Mouse (Mus musculus) adrenal gland, adult 18-20 months (tissue): ENCODE results near the gene Npepl1. TPM values are rescaled to one million over a fixed set of nuclear protein-coding genes. Genes with fewer than 3 reads are reported as not detected.
A peak's percentile ranks its signal among the peaks of the same experiment; 100 is the strongest.

Source experiments
- DNase-seq, 2 experiments: peaks; one replicate each; pipeline ENCODE4 v3.0.0; 2021 to 2022; ENCODE audit warnings: low spot score in 2 of 2
- long read RNA-seq, 2 experiments: library from polyadenylated mRNA; stranded (forward); transcript quantifications; one replicate each; pipeline ENCODE4 v2.0.0; 2021
- total RNA-seq, 2 experiments: library from RNA; stranded (reverse); gene quantifications; 1 replicate in 1 of 2; 2 replicates in 1 of 2; pipeline ENCODE4 v1.2.3; 2021

Gene Npepl1
- 10 to 100 TPM; 56.1 to 60.8 TPM for total RNA-seq
- long read RNA-seq, experiment 1, transcript Npepl1-201 (12 exons, 2,467 nt) = major isoform, 109 of 144 reads
- long read RNA-seq, experiment 1, partial matches to known transcripts = 3 of 144 reads
- long read RNA-seq, experiment 1, other reads (novel, unspliced or antisense) = 32 of 144 reads
- long read RNA-seq, experiment 2, transcript Npepl1-201 (12 exons, 2,467 nt) = major isoform, 247 of 295 reads
- long read RNA-seq, experiment 2, partial matches to known transcripts = 7 of 295 reads
- long read RNA-seq, experiment 2, other reads (novel, unspliced or antisense) = 41 of 295 reads

DNA sequence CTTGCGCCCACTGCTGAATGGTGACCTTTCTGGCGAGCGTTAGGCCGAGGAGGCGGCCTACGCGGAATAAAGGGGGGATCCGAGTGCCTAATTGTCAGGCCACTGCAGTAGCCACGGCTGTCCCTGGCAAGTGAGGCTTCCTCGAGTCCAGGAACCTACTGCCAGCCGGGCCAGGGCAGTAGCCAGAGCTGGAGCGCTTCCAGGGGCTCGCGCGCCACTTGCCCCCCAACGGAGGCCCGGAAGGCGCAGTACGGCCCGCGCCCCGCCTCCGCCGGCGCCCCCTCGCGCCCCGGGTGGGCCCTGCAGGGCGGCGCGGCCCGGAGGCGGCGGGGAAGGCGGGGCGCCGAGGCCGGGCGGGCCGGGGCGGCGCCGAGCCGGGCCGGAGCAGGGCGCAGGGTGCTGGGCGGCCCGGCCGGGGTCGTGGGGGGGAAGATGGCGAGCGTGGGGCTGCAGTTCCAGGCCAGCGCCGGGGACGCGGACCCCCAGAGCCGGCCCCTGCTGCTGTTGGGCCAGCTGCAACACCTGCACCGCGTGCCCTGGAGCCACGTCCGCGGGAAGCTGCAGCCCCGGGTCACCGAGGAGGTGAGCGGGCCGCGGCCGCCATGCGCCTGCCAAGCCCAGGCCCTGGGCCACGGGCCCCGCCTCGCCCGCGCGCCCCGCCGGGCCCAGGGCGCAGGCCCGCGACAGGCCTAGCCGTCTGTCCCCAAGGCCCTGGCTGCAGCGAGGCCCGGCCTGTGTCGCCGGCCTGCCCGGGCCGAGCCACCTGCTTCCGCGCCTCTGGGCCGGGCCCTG is at the start of gene Npepl1:
Npepl1 (plus strand) TSS at position 359 of the 792 bp plus-strand sequence.
- peak; percentile 77 to 82 for DNase-seq

DNA sequence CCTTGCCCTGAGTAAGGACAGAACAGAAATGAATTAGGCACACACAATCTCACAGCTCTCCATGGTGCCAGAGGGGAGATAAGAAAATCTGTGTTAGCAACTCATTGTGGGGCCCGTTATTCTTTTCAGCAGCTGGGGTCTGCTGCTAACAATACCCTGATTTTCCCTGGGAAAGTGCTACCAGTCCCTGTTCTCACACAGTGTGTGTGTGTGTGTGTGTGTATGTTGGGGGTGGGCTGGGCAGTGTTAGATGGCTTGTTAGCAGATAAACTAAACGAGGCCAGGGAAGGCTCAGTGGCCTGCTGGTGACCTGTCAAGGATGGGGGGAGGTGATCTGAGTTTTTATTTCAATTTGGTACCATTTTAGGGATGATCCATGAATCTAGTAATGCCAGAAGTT is 48.9 kb upstream of the Npepl1 start:
- DNase-seq = no peak

DNA sequence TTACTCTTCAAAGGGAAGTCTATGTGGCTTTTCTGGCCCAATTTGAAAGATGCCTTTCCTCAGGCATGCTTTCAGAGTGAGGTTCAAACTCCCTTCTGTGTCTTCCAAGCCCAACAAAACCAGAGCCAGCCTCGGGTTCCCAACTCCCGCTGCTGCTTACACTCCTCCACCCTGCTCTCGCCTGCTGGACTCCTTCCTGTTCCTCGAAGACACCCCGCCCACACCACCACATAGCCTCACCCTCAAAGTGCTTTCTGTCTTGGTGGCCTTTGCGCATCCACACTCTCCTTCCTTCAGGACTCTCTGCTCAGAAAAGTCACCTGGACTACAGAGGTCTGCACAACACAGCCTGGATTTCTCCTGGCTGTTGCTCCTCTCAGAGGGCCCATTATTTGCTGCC is 47.1 kb upstream of the Npepl1 start:
- peak in 1 of 2 experiments; percentile 18 for DNase-seq

DNA sequence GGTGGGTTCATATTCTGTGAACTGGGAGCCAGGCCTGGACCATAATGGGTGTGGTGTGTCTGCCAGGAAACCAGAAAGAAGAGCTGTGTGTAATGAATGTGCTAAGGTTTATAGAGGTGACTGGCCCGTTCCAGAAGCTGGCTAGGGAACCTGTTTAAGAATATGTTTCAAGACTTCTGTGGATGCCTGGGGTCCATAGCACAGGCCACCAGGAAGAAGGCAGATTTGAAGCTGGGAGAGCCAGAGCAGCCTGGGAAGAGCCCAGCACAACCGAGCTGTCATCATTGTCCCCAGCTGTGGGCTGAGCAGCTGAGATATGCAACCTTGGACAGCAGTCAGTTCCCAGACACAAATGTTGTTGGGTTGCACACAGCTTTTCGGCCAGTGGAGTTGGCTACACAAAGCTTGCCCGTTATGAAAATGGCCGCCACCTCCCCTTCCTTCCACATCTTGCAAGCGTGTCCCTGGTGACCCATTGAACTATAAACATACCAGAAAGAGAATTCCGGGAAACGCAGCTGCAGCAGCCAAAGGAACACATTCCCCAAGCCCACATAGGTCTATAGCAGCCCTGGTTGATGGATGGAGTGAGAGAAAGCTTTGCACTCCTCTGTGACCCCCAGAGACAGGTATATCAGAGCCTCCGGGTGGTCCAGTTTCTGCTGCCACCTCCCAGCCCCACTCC is 46.5 kb upstream of the Npepl1 start:
- no peak for DNase-seq

DNA sequence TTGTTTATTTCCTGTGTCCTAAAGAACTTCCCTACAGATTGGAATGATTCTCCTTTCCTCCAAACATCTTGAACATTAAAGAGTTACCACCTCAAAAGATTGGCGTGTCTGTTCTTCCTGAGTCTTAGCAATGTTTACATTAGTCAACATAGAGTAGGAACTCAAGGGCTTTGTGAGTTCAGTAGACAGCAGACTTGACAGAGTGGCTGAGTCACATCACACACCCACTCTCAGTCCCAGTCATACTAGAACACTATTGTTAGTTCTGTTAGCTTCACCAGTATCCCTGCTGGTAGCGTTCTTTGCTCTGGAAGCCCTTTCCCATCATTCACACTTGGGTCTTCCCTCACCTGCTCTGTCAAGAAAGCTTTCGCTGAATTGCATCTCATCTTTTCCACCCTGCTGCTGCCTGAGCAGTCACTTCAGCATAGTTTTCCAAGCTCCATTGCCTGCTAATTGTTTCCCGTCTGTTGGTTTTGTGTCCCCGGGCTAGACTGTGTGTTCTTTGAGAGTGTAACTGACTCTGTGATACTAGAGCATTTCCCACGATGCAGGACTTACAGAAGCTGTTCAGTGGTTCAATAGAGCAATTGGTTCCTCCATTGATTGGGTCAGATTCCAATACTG is 42.2 kb upstream of the Npepl1 start:
- no peak for DNase-seq

DNA sequence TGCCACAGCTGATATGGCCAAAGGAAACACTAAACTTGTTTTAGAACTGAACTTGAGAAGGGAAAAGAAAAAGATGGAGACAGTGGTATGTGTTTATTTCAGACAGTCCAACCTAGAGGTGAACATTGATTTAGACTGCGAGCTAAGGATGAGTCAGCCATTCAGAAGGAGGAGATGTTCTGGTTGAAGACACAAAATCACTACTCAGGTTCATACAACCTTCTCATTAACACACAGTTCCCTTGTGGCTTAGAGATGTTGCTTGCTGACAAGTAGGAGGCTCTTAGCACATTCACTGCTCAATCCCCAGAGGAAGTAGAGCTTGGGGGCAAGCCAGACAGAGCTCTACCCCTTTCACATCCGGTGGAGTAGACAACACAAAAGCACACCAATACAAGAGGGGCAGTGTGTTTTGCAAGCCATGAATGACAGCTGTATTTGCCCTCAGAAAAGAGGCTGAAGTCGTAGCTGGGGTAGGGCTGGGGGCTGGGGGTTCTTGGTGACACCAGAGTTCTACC is 40.6 kb upstream of the Npepl1 start:
- DNase-seq = no peak

DNA sequence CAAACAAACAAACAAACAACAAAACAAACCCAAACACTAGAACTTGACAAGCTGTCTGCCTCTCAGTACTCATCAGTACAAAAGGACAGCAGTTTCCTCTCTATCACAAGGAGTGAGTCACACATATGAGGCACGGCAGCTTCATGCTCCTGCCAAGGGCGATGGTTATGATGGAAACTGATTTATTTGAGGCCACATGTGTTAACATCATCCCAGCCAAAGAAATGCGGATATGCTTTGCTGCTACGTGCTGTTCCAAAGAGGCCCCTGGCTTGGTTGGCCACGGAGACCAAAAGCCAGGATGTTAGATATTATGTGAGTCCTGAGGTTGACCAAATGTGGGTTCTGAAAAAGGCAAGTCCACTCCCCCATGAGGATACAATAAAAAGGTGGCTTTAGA is 38.7 kb upstream of the Npepl1 start:
- peak in 1 of 2 experiments; percentile 21 for DNase-seq

DNA sequence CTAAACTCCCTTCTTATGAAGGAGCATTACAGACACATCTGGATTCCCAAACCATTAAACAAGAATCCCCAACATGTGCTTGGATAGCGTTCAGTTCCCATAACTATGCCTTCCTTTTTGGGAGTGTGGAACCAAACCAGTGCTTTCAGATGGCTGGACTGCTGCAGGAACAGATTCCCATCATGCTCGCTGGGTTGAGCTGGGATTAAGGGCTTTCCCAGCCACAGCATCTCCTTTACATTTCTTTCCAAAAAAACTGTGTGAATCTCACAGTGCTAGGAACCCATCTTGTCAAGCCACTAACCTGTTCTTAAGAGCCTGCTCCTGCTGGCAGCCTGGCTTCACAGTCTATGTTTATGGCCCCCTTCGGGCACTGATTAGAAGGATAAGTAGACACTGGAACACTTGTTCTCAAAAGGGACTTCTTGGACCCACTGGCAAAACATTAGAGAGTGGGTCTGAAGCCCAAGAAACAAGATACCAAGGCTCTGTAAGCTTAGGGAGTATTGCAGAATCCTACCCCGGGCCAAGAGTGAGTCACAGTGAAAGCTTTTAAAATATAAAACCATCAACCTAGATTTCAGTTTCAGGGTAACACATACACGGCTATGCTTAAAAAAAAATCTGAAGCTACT is 36.9 kb upstream of the Npepl1 start:
- no peak for DNase-seq

DNA sequence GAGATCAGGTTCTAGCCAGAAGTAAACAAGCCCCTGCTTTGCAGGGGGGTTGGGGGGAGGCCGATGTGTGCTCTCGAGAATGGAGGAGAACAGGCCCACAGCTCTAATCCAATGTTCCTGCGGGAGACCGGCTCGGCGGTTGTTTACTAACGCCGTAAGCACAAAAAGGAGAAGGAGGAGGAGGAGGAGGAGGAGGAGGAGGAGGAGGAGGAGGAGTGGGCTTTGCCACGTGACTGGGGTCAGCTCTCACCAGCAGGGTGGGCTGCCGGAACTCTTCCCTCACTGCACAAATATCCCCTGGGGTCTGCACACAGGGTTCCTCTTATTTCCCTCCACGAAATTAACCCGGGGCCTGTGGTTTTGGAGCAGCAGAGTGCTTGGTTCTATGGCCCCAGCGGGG is 35.5 kb upstream of the Npepl1 start:
- DNase-seq = no peak

DNA sequence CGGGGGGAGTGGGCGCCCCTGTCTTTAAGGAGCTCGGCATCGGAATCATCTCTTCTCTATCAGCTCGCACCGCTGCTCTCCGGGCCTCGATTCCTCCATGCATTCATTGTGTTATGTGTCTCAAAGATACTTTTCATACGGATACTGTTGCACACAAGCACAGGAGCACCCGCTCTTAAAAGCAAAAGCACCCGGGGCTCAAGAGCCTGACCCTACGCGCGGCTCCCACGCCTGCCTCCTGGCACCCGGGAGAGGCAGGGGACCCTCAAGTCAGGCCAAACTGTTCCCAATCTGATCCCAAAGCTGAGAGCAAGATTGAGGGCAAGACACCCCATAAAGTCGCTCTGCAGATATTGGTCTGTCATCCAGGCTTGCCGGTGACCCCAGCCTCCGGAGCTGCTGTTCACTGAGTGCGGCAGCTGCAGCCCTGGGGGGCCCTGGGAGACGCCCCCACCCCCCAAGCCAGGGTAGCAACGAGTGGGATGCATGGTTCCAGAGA is 35.0 kb upstream of the Npepl1 start:
- peak in 1 of 2 experiments; percentile 29 for DNase-seq

DNA sequence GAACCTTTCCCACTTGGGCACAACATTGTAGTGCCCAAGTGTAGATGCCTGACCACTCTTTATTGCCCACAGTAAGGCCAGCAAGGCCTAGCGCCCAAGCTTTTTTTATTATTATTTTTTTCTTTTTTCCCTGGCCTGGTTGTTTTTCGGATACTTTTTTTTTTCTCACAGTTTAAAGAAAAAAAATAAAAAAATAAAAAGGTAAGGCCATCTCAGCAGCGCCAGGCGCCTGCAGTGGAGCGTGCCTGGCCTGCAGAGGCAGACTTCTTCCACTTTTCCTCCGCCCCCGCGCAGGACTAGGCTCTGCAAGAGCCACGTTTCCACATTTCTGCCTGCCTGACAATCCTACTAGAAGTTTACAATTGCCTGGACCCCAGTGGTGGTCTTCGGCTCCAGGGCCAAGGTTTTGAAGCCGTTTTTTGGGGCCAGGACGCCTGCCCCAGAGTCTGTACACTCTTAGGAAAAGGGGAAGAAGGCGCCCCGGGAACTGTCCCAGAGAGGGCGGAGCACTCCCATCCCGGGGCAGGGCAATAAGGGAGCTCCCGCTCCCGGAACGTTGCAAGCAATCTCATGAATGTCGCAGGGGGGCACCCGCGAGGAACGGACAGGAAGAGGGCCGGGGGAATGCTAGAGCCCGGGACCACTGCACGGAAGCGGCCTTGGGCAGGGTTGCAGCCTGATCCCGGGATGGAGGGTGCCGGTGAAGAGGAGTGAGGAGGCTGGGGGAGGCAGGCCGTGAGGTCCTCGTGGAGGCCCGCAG is 34.3 kb upstream of the Npepl1 start, which contains the start of gene Stx16:
Stx16 (plus strand) TSS at position 636 of the 760 bp plus-strand sequence.
- DNase-seq = peak; percentile 96 to 97

DNA sequence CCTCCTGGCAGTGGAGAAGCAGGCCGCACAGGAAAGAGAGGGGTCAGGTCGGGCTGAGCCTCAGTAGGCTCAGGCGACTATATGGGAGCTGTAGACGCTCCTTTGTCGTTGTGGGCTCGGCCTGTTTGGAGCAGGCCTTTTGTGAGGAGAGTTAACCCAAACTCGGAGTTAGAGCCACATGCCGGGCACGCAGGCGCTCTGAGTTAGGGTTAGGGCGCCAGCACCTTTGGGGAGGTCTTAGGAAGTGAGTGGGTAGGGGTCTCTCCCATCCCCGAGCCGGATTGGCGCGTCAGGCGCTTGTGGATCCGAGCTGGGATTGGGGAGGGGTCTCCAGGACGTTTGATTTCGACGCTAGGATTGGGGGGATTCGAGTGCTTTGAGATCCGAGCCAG is 33.7 kb upstream of the Npepl1 start:
- DNase-seq = no peak

DNA sequence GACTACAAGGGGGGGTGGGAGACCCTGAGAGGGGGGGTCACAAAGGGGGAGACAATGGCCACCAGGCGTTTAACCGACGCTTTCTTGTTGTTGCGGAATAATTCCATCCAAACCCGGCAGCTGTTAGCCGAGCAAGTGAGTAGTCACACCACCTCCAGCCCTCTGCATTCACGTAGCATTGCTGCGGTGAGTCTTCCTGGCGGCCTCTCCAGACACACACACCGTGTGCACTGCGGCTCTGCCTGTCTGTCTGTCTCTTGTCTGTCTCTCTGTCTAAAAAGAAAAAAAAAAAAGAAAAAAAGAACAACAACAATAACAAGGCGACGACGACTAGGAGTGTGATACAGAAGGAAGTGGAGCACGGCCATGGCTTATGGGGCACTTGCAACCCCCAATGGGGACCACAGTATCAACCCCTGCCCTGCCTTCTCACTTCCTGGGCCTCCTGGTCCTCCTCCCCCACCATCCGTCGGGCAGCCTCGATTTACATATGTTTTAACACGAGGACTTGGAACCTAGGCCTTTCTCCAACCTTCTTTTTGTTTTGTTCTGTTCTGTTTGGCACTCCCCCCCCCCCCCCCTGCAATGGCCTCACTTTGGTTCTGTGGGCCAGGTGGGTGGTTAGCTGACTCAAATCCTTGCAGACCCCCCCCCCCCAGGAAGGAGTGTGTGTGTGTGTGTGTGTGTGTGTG is 33.0 kb upstream of the Npepl1 start:
- DNase-seq = no peak

DNA sequence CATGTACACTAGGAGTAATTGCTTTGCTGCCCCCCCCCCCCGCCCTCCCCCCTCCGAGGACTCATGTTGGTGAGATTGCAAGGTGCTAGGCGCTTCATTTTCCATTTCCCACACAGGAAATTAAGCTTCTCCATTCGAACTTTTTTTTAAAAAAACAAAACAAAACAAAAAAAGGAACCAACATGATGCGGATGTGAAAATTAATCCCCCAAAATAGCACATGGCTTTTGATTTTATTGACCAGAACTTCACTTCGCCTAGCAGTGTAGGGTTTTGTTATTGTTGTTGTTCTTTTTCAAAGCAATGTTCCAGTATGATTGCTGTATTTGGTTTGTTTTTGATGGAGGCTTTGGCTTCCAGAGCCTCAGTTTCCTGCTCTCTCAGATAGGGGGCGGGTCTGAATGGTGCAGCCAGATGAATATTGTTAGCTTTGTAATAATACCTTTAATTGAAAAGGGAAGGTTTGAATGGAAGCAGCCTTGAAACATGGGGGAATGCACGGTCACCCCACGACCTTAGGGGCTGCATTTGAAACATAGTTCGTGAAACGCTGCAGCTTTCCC is 32.3 kb upstream of the Npepl1 start:
- no peak for DNase-seq

DNA sequence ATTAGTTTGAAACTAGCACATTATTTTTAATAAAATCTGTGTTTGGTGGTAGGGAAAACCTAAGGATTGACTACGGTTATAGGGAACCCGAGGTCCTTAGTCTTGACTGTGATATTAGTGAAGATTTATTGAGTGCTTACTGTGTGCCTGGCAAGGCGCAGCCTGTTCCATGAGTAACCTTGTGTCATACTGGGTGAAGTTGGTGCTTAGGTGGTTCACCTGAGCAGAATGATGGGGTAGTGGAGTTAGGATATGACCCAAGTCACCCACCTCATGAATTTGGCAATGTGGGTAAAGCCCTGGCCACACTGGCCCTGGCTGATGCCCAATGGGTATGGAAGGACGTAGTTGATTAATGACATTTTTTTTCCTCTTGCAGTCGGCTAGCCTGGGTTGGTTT is 28.3 kb upstream of the Npepl1 start:
- no peak for DNase-seq

DNA sequence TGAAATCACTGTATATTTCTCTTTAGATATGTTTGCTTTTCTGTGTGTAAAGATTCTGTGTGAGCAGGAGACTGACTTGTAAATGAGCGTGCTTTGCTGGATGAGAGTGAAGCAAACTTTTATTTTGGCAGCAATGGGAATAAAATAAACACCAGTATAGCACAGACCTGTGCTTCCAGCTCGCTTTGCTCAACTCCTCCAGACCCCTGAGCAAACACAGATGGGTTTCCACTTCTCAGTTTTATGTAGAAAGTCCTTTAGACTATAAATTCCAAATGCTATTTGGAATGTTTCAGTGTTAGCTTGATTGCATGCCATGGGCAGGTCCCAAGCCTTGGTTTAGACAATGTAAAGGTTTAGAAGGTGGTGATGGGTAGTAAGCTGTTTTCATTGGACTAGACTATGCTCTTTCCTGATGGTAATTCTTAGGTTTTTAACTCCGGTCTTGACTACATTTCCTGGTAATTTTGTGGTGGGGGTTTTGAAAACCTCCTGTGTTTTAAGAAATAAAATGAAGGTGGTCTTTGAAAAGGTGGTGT is 27.7 kb upstream of the Npepl1 start:
- DNase-seq = no peak

DNA sequence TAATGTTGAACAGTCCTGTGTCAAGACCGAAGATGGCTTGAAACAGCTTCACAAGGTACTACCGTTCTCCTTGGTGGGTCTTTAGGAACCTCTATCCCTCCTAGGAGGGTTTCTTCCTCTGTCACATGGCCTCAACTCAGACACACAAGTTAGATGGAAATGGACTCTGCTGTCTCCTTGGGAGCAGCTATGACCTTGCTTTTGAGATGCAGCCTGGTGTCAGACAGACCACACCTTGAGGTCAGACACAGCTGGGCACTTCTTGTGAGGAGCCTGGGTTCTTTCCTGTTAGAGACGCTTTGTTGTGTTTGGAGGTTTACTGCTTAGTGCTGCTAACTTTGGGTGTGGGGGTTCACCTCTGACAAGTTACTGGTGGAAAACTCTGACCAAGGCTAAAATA is 15.1 kb upstream of the Npepl1 start:
- DNase-seq = no peak

DNA sequence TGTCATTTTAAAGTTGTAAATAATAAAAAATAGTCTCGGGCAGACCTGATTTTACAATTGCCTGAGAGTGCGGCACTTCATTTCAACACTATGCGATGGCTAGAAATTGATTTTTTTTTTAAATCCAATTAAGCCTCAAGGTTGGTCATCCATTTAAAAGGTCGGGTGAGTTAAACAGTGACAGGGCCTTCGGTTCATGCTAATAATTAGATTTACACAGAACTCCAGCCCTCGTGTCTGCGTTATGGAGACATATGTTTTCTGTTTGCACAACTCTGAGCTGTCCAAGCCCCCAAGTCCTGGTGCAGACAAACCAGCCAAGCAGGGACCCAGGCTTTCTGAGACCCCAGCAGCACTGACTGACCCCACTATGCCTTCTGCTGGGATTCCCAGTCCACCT is 7.8 kb upstream of the Npepl1 start:
- DNase-seq = no peak

DNA sequence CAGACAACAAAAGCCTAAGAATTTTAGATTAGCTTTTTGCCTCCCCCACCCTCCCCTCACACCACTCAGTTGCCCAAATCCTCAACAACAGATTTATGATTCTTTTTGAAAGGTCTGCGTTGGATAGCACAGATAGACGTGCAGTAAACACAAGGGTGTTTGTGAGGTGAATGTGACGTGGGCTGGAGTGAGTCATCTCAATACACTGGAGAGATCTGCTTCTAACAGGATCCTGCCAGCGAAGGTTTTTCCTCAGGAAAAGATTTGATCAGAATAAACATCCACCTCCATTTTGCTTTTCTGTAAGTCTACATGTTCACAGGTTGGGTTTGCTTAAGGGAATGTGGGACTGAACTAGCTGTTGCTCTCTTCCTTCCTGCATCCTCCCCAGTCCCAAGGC is 6.6 kb upstream of the Npepl1 start:
- DNase-seq = no peak
